Mouse (Mus musculus): ENCODE measurements around the gene Rora. TPM values are rescaled to one million over a fixed set of nuclear protein-coding genes. Genes with fewer than 3 reads are reported as not detected.

Rora gene
- polyA plus RNA-seq, 1 experiment = 0.86 TPM

DNA sequence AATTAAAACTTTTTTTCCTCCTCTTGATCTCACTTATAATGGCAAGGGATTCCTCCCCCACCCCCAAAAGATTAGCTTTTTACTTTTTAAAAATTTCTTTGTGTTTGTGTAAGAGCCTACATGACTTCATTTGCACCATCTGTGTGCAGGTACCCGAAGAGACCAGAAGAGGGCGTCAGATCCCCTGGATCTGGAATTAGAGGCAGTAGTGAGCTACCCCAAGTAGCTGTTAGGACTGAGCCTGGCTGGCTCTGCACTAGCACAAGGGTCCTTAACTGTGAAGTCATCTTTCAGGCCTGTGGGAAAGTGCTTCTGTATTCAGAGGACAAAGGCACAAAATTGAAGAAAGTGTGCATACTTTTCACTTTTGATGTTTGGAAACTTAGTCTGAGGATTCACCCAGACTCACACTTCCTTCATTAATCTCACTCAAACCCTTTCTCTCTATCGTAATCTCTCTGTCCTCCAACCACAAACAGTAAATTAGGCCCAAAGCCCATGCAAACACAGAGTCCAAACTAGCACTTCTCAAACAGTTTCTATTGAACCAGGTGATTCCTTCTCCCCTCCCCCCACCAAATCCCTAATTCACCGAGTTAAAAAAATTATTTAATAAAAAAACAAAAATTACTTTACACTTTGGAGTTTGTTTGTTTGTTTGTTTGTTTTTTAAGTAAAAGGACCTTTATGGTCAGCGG, 246.1 kb downstream of the Rora start:
- Histone ChIP-seq H3ac (ENCODE audit: control insufficient read depth, insufficient read length) (no peak overlapping the region), H3K4me3 (no peak overlapping the region), H3K36me3 (ENCODE audit: control insufficient read depth, insufficient read depth) (no peaks in the 10 kb centered on the region), H3K4me2 (ENCODE audit: low read depth) (no peak overlapping the region), H3K27me3 (ENCODE audit: control insufficient read depth, insufficient read depth, insufficient read length) (no peaks in the 10 kb centered on the region), H3K79me2 (ENCODE audit: control insufficient read depth, insufficient read depth) (no peaks in the 10 kb centered on the region)
- TF ChIP-seq POLR2AphosphoS2 (IDR thresholded peaks at IDR 0.05; ENCODE audit: insufficient read length, low read depth) = no peak
- TF ChIP-seq MYOD1 (IDR thresholded peaks at IDR 0.05; ENCODE audit: control insufficient read depth in 1 of 3, insufficient read length in 2 of 3, low read depth in 2 of 3) = no peak
- no peak for TF ChIP-seq POLR2A (IDR thresholded peaks at IDR 0.05; ENCODE audit: insufficient read length, low read depth)
- no peak for TF ChIP-seq REST (IDR thresholded peaks at IDR 0.05; ENCODE audit: insufficient read depth, insufficient read length)
- TF ChIP-seq USF1 (IDR thresholded peaks at IDR 0.05; ENCODE audit: low read depth) = no peak
- TF ChIP-seq MAX (IDR thresholded peaks at IDR 0.05; ENCODE audit: low read depth) = no peak
- no peak for TF ChIP-seq MYOG (IDR thresholded peaks at IDR 0.05; ENCODE audit: control insufficient read depth in 1 of 3, insufficient read depth in 1 of 3, insufficient read length in 2 of 3, low read depth in 2 of 3)
- no peak for TF ChIP-seq E2F4 (IDR thresholded peaks at IDR 0.05; ENCODE audit: insufficient read depth)
- no peak for TF ChIP-seq TCF12 (IDR thresholded peaks at IDR 0.05; ENCODE audit: insufficient read depth, poor library complexity, severe bottlenecking)

DNA sequence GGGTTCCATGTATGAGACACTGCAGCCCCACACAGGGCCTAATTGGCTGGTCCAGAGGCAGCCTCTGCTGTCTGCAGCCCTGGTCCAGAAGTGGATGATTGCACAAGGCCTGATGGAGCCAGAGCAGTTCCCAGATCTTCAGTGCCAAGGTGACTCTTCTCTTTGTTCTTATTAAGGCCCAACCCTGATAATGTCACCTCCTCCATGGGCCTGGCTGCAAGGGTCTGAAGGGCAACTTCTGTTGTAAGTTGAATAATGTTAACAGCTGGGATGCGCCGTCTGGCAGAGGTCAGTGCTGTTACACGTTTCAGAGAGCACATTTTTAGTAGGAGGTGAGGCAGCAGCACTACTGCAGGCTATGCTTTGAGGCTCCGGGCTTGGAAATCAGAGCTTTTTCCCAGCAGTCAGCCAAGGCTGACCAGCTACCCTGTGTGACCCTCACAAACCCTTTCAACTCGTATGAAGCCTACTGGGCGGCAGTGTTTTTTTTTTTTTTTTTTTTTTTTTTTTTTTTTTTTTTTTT, 252.8 kb downstream of the Rora start:
- H3K27me3 ChIP-seq (ENCODE audit: control insufficient read depth, insufficient read depth, insufficient read length) = no peaks in the 10 kb centered on the region
- no peaks in the 10 kb centered on the region for H3K36me3 ChIP-seq (ENCODE audit: control insufficient read depth, insufficient read depth)
- H3ac ChIP-seq (ENCODE audit: control insufficient read depth, insufficient read length) = no peak overlapping the region
- no peak for TF ChIP-seq CEBPB (IDR thresholded peaks at IDR 0.05; ENCODE audit: insufficient read depth, poor library complexity, severe bottlenecking)
- no peak for TF ChIP-seq SRF (IDR thresholded peaks at IDR 0.05; ENCODE audit: control insufficient read depth, insufficient read length, low read depth)
- no peak for TF ChIP-seq MAX (IDR thresholded peaks at IDR 0.05; ENCODE audit: low read depth)
- no peak for TF ChIP-seq POLR2A (IDR thresholded peaks at IDR 0.05; ENCODE audit: insufficient read length, low read depth)
- H3K79me2 ChIP-seq (ENCODE audit: control insufficient read depth, insufficient read depth) = no peaks in the 10 kb centered on the region
- no peak overlapping the region for H3K4me2 ChIP-seq (ENCODE audit: low read depth)
- no peak overlapping the region for H3K4me3 ChIP-seq

DNA sequence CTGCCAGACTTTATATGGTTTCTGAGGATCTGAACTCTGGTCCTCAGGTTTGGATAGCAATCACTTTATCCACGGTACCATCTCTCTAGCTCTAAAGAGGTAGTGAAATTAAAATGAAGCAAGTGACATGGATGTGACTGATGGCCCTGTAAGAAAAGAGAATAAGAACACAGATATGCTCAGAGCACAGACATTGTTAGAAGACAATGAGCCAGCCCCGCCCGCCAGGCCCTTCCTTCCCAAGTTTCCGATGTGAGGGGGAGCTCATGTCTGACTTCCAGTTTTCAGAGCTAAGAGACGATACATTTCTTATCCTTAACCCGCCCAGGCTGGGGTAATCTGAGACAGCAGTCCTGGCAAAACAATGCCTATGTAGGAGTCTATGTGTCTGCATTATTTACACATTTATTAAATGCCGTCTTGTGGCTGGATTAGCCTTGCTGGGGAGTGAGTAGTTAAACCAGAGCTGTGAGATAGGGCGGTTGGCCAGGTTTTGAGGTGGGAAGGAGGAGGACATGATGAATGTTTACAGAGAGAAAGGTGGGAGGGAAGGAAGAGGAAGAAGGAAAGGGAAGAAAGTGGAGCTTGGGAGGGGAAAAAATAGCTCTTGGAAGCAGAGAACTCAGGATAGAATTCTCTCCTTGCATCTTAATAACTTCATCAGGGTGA, 259.0 kb downstream of the Rora start:
- H3K36me3 ChIP-seq (ENCODE audit: control insufficient read depth, insufficient read depth) = no peaks in the 10 kb centered on the region
- no peaks in the 10 kb centered on the region for H3K79me2 ChIP-seq (ENCODE audit: control insufficient read depth, insufficient read depth)
- H3K27me3 ChIP-seq (ENCODE audit: control insufficient read depth, insufficient read depth, insufficient read length) = no peaks in the 10 kb centered on the region
- no peak overlapping the region for H3ac ChIP-seq (ENCODE audit: control insufficient read depth, insufficient read length)
- H3K4me2 ChIP-seq (ENCODE audit: low read depth) = no peak overlapping the region
- H3K4me3 ChIP-seq = no peak overlapping the region
- TF ChIP-seq MYOG (IDR thresholded peaks at IDR 0.05; ENCODE audit: control insufficient read depth in 1 of 3, insufficient read depth in 1 of 3, insufficient read length in 2 of 3, low read depth in 2 of 3) (no peak), USF1 (IDR thresholded peaks at IDR 0.05; ENCODE audit: low read depth) (no peak), POLR2AphosphoS2 (IDR thresholded peaks at IDR 0.05; ENCODE audit: insufficient read length, low read depth) (no peak), TCF12 (IDR thresholded peaks at IDR 0.05; ENCODE audit: insufficient read depth, poor library complexity, severe bottlenecking) (no peak), POLR2A (IDR thresholded peaks at IDR 0.05; ENCODE audit: insufficient read length, low read depth) (no peak), SRF (IDR thresholded peaks at IDR 0.05; ENCODE audit: control insufficient read depth, insufficient read length, low read depth) (no peak), CEBPB (IDR thresholded peaks at IDR 0.05; ENCODE audit: insufficient read depth, poor library complexity, severe bottlenecking) (no peak), MAX (IDR thresholded peaks at IDR 0.05; ENCODE audit: low read depth) (no peak), MYOD1 (IDR thresholded peaks at IDR 0.05; ENCODE audit: control insufficient read depth in 1 of 3, insufficient read length in 2 of 3, low read depth in 2 of 3) (no peak), REST (IDR thresholded peaks at IDR 0.05; ENCODE audit: insufficient read depth, insufficient read length) (no peak), E2F4 (IDR thresholded peaks at IDR 0.05; ENCODE audit: insufficient read depth) (no peak), TCF3 (IDR thresholded peaks at IDR 0.05; ENCODE audit: insufficient read length, low read depth) (no peak)

DNA sequence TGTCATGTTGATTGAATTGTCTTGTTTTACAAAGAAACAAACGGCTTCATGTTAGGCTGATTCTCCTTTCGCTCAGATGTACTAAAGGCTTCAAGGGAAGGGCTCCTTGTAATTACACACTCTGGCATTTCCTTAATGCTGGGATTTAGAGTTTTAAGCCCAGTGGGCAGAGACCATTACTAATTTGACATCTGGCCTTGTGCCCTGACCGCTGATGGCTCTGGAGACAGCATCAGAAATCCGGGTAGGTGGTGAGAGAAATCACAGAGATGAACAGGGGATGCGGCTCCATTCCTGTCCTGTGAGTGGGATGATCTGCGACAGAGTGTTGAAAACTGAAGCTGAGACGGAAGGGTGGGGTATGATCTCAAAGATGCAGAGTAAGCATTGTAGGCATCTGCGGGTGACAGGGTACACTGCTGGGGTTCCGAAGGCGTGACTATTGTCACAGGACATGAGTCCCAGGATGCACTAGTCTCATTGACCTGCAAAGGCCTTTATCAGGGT, 259.7 kb downstream of the Rora start:
- no peak overlapping the region for H3ac ChIP-seq (ENCODE audit: control insufficient read depth, insufficient read length)
- TF ChIP-seq REST (IDR thresholded peaks at IDR 0.05; ENCODE audit: insufficient read depth, insufficient read length) = no peak
- no peak for TF ChIP-seq MYOG (IDR thresholded peaks at IDR 0.05; ENCODE audit: control insufficient read depth in 1 of 3, insufficient read depth in 1 of 3, insufficient read length in 2 of 3, low read depth in 2 of 3)
- TF ChIP-seq MYOD1 (IDR thresholded peaks at IDR 0.05; ENCODE audit: control insufficient read depth in 1 of 3, insufficient read length in 2 of 3, low read depth in 2 of 3) = no peak
- TF ChIP-seq USF1 (IDR thresholded peaks at IDR 0.05; ENCODE audit: low read depth) = no peak
- no peak for TF ChIP-seq SRF (IDR thresholded peaks at IDR 0.05; ENCODE audit: control insufficient read depth, insufficient read length, low read depth)
- no peak for TF ChIP-seq MAX (IDR thresholded peaks at IDR 0.05; ENCODE audit: low read depth)
- TF ChIP-seq POLR2A (IDR thresholded peaks at IDR 0.05; ENCODE audit: insufficient read length, low read depth) = no peak
- no peak for TF ChIP-seq TCF12 (IDR thresholded peaks at IDR 0.05; ENCODE audit: insufficient read depth, poor library complexity, severe bottlenecking)
- no peak for TF ChIP-seq E2F4 (IDR thresholded peaks at IDR 0.05; ENCODE audit: insufficient read depth)
- TF ChIP-seq CEBPB (IDR thresholded peaks at IDR 0.05; ENCODE audit: insufficient read depth, poor library complexity, severe bottlenecking) = no peak
- TF ChIP-seq POLR2AphosphoS2 (IDR thresholded peaks at IDR 0.05; ENCODE audit: insufficient read length, low read depth) = no peak
- TF ChIP-seq TCF3 (IDR thresholded peaks at IDR 0.05; ENCODE audit: insufficient read length, low read depth) = no peak
- no peaks in the 10 kb centered on the region for H3K36me3 ChIP-seq (ENCODE audit: control insufficient read depth, insufficient read depth)
- no peak overlapping the region for H3K4me2 ChIP-seq (ENCODE audit: low read depth)
- no peaks in the 10 kb centered on the region for H3K79me2 ChIP-seq (ENCODE audit: control insufficient read depth, insufficient read depth)
- no peaks in the 10 kb centered on the region for H3K27me3 ChIP-seq (ENCODE audit: control insufficient read depth, insufficient read depth, insufficient read length)
- no peak overlapping the region for H3K4me3 ChIP-seq
